Mouse (Mus musculus) skeletal muscle tissue, adult 2 months (tissue): ENCODE results near the gene Kcnj10.
A peak's percentile ranks its signal among the peaks of the same experiment; 100 is the strongest.

Experiments used
- DNase-seq: peaks from one replicate; pipeline ENCODE4 v3.0.0-alpha.2; 2012; ENCODE audit warnings: low read depth, low spot score

Kcnj10 gene

GRCm38 (mm10) chr1:172311921-172312767 lies 28.9 kb upstream of the Kcnj10 start:
- peak; percentile 78 for DNase-seq

GRCm38 (mm10) chr1:172312768-172313561 lies 28.0 kb upstream of the Kcnj10 start:
- DNase-seq = peak; percentile 34

- DNase-seq = peak; percentile 42
Measured at GRCm38 (mm10) chr1:172313613-172314411, 27.2 kb upstream of the Kcnj10 start.

GRCm38 (mm10) chr1:172314911-172315310 lies 26.1 kb upstream of the Kcnj10 start:
- no peak for DNase-seq

GRCm38 (mm10) chr1:172317431-172317830 lies 23.6 kb upstream of the Kcnj10 start:
- DNase-seq = no peak

GRCm38 (mm10) chr1:172317946-172318345 lies 23.1 kb upstream of the Kcnj10 start:
- DNase-seq = no peak

- DNase-seq = no peak
Measured at GRCm38 (mm10) chr1:172318424-172319035, 22.5 kb upstream of the Kcnj10 start.

GRCm38 (mm10) chr1:172319346-172319745 lies 21.7 kb upstream of the Kcnj10 start:
- no peak for DNase-seq

- DNase-seq = no peak
Measured at GRCm38 (mm10) chr1:172319921-172320411, 21.0 kb upstream of the Kcnj10 start.

GRCm38 (mm10) chr1:172322725-172323124 lies 18.3 kb upstream of the Kcnj10 start:
- DNase-seq = no peak

GRCm38 (mm10) chr1:172323298-172323697 lies 17.7 kb upstream of the Kcnj10 start:
- DNase-seq = no peak

- no peak for DNase-seq
Measured at GRCm38 (mm10) chr1:172323801-172324359, 17.1 kb upstream of the Kcnj10 start.

- DNase-seq = peak; percentile 71
Measured at GRCm38 (mm10) chr1:172324725-172325124, 16.3 kb upstream of the Kcnj10 start.

GRCm38 (mm10) chr1:172325680-172326535 lies 15.1 kb upstream of the Kcnj10 start:
- DNase-seq = no peak

- DNase-seq = no peak
Measured at GRCm38 (mm10) chr1:172326684-172327083, 14.3 kb upstream of the Kcnj10 start.

- DNase-seq = no peak
Measured at GRCm38 (mm10) chr1:172327206-172328001, 13.6 kb upstream of the Kcnj10 start.

- no peak for DNase-seq
Measured at GRCm38 (mm10) chr1:172328041-172328440, 13.0 kb upstream of the Kcnj10 start.

GRCm38 (mm10) chr1:172328461-172328860 lies 12.5 kb upstream of the Kcnj10 start:
- DNase-seq = no peak

- DNase-seq = no peak
Measured at GRCm38 (mm10) chr1:172329131-172329530, 11.9 kb upstream of the Kcnj10 start, which contains the start of gene Kcnj9. Kcnj9 (minus strand) TSS chr1:172329318.
